8 mouse cellular contexts compared by ENCODE assay signal in the genomic region with DNA sequence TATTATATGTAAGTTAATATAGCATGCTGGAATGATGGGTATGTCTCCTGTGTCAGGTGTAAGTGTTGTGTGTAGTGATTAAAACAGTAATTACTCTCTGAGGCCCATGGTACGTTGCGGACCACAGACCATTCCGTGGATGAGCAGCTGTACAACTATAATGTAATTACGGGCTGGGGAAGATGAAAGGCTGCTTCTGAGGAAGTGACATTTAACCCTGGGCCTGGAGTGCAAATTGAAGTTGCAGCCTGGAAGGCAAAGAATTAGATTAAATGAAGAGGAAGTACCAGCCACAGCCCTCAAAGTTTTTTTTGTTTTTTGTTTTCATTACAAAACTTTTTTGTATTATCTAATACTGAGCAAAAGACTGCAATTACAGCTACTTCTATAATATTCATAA. TPM values are rescaled to one million over a fixed set of nuclear protein-coding genes. Genes with fewer than 3 reads are reported as not detected.
DNase-seq lines count a peak whose midpoint lies in the region; ATAC-seq and TF ChIP-seq lines count a peak whose summit lies in the region.

No protein-coding gene starts in this region.

- peak overlapping the region; percentile 87 for H3K4me3 ChIP-seq in layer of hippocampus, adult 2 months
- H3K4me3 ChIP-seq in intestine, embryonic 15.5 days (replicated peaks), result peak overlapping the region; percentile 81

- H3K27ac ChIP-seq in layer of hippocampus, adult 2 months, result no peak overlapping the region
- no peak overlapping the region for H3K27ac ChIP-seq in intestine, embryonic 15.5 days

- H3K9ac ChIP-seq in intestine, embryonic 15.5 days, result no peak overlapping the region

- H3K36me3 ChIP-seq in intestine, embryonic 15.5 days, result peaks cover 3% of the 10 kb centered on the region; the same call in 1 of the 2 replicates

- ATAC-seq in intestine, embryonic 15.5 days, result no peak

- 50% methylated on average over 4 of the region's 4 CpGs for WGBS in intestine, embryonic 15.5 days

- no peak for DNase-seq in layer of hippocampus, adult 2 months (ENCODE audit: low spot score in 2 of 2)
- DNase-seq in layer of hippocampus, adult 11-12 months (ENCODE audit: low spot score), result no peak
- DNase-seq in embryo, embryonic 10.5 days (ENCODE audit: low spot score), result peak; percentile 17
- DNase-seq in naive thymus-derived CD4-positive, alpha-beta T cell, adult 2 months (ENCODE audit: low read depth), result peak; percentile 25
- DNase-seq in right cerebral cortex, adult 2 months (ENCODE audit: low spot score in 2 of 2), result no peak
- no peak for DNase-seq in cerebellum, adult 11-12 months
- no peak for DNase-seq in frontal cortex, postnatal 36 days (ENCODE audit: low spot score in 2 of 2)

- H3K4me2 ChIP-seq in intestine, embryonic 15.5 days (replicated peaks), result peak overlapping the region; percentile 58

- no peaks in the 10 kb centered on the region for H3K27me3 ChIP-seq in intestine, embryonic 15.5 days (replicated peaks)

- 0 out of 2 replicates have a peak, but pooled peaks cover 5% of the 10 kb centered on the region for H3K4me1 ChIP-seq in intestine, embryonic 15.5 days (replicated peaks)

- TF ChIP-seq CTCF in layer of hippocampus, adult 2 months (conservative IDR thresholded peaks at IDR 0.05), result no peak

- no peaks in the 10 kb centered on the region for H3K9me3 ChIP-seq in intestine, embryonic 15.5 days

RNA-seq across cellular contexts. Expression of a gene that starts 1.3 kb away (rescaled TPM):
- 10 to 100 TPM; 39.5 to 41.3 TPM for total RNA-seq in layer of hippocampus, adult 2 months (2021)
- polyA plus RNA-seq in intestine, embryonic 15.5 days (2015; fragmentation: Nextera tagmentation; extraction: Ambion mirVana), result 59.7 and 68.0 TPM in 2 replicates

RNA-seq across cellular contexts. Expression of a gene that starts 48.2 kb away (rescaled TPM):
- 10 to 100 TPM; 15.6 to 17.5 TPM for total RNA-seq in layer of hippocampus, adult 2 months (2021)
- 3.6 and 3.9 TPM in 2 replicates for polyA plus RNA-seq in intestine, embryonic 15.5 days (2015; fragmentation: Nextera tagmentation; extraction: Ambion mirVana)

Comparison
In these comparisons a context has a peak if more than half of its experiments do, and no peak if none do; other contexts are left out.
1. DNase-seq: peak in embryo, embryonic 10.5 days (single experiment) and naive thymus-derived CD4-positive, alpha-beta T cell, adult 2 months (single experiment); none in layer of hippocampus, adult 2 months (0 of 2), layer of hippocampus, adult 11-12 months (single experiment), right cerebral cortex, adult 2 months (0 of 2), cerebellum, adult 11-12 months (single experiment) and frontal cortex, postnatal 36 days (0 of 2).